Mouse (Mus musculus) intestine, postnatal 0 days (tissue): ENCODE measurements at regions not wholly inside any gene's neighbourhood (a gene's known extent, or its start where the extent isn't known, plus 50 kb on each side); places are given as distances from the start of the nearest gene placed in this dataset.

Experiments
- ATAC-seq: fragments of 200-750 bp; cut with Nextera tagmentation; 2 replicates; pipeline ENCODE4 v1.8.0; 2017; ENCODE audit warnings: mild to moderate bottlenecking, moderate TSS enrichment, moderate library complexity
- H3K27ac ChIP-seq: fragments of 300-500 bp; sonication (generic); 2 replicates; pipeline ENCODE4 v1.5.1; 2014; ENCODE audit warnings: mild to moderate bottlenecking, low read depth, low read length, moderate library complexity
- H3K27me3 ChIP-seq: fragments of 300-500 bp; sonication (generic); replicated peaks from 2 replicates; pipeline ENCODE4 v1.6.1; 2014; ENCODE audit warnings: low read length, mixed read lengths; ENCODE audit not compliant: control insufficient read depth, insufficient read depth
- H3K36me3 ChIP-seq: fragments of 300-500 bp; sonication (generic); 2 replicates; pipeline ENCODE4 v1.6.1; 2014; ENCODE audit warnings: mild to moderate bottlenecking, moderate library complexity; ENCODE audit not compliant: control insufficient read depth, insufficient read depth
- H3K4me1 ChIP-seq: fragments of 300-500 bp; sonication (generic); replicated peaks from 2 replicates; pipeline ENCODE4 v1.6.1; 2014; ENCODE audit warnings: antibody characterized with exemption, low read length, mixed read lengths; ENCODE audit not compliant: control insufficient read depth, insufficient read depth
- H3K4me2 ChIP-seq: fragments of 300-500 bp; sonication (generic); replicated peaks from 2 replicates; pipeline ENCODE4 v1.6.1; 2014; ENCODE audit warnings: low read depth, mild to moderate bottlenecking, moderate library complexity
- H3K4me3 ChIP-seq: fragments of 300-500 bp; sonication (generic); 2 replicates; pipeline ENCODE4 v1.5.1; 2014; ENCODE audit warnings: low read depth, low read length
- H3K9ac ChIP-seq: fragments of 300-500 bp; sonication (generic); 2 replicates; pipeline ENCODE4 v1.6.1; 2014; ENCODE audit warnings: mild to moderate bottlenecking, low read depth, low read length
- H3K9me3 ChIP-seq: fragments of 300-500 bp; sonication (generic); 2 replicates; pipeline ENCODE4 v1.6.1; 2016; ENCODE audit warnings: mixed run types; ENCODE audit not compliant: control insufficient read depth
- CTCF ChIP-seq: sonication (generic); IDR thresholded peaks from 2 replicates; pipeline ENCODE4 v1.5.1; 2016; ENCODE audit warnings: low read depth, mild to moderate bottlenecking, control low read depth, antibody characterized with exemption, moderate library complexity
- WGBS: fragments of 180-500 bp; shearing (Covaris S2); extraction: QIAGEN DNeasy Blood & Tissue Kit; methylation state at CpG from one replicate; pipeline ENCODE4 v1.1.7; 2014; 5-methylcytosine and 5-hydroxymethylcytosine counted together

GRCm38 (mm10) chr11:20897468-20897867 lies 66.6 kb upstream of the Lgalsl start:
- no peaks in the 10 kb centered on the region for H3K9me3 ChIP-seq
- H3K36me3 ChIP-seq = no peaks in the 10 kb centered on the region
- peaks cover 18% of the 10 kb centered on the region for H3K4me1 ChIP-seq
- ATAC-seq = no peak
- H3K9ac ChIP-seq = no peak overlapping the region
- no peak overlapping the region for H3K4me3 ChIP-seq
- WGBS = 77% methylated on average over 7 of the region's 7 CpGs
- 0 out of 2 replicates have a peak overlapping the region, but pooled peaks have one; percentile 9 for H3K4me2 ChIP-seq
- no peak for TF ChIP-seq CTCF
- H3K27ac ChIP-seq = no peak overlapping the region
- no peaks in the 10 kb centered on the region for H3K27me3 ChIP-seq

GRCm38 (mm10) chr11:20898558-20898957 lies 67.7 kb upstream of the Lgalsl start:
- Histone ChIP-seq H3K9ac (no peak overlapping the region), H3K4me3 (no peak overlapping the region), H3K4me1 (peaks cover 18% of the 10 kb centered on the region), H3K36me3 (no peaks in the 10 kb centered on the region), H3K27me3 (no peaks in the 10 kb centered on the region), H3K27ac (peak overlapping the region; percentile 55), H3K9me3 (no peaks in the 10 kb centered on the region), H3K4me2 (peak overlapping the region; percentile 0; the same call in 1 of the 2 replicates)
- 48% methylated on average over 4 of the region's 4 CpGs for WGBS
- no peak for TF ChIP-seq CTCF
- peak; percentile 74 for ATAC-seq

- WGBS = 82% methylated on average over 6 of the region's 6 CpGs
- no peak overlapping the region for H3K9ac ChIP-seq
- H3K27ac ChIP-seq = no peak overlapping the region
- no peaks in the 10 kb centered on the region for H3K36me3 ChIP-seq
- ATAC-seq = no peak
- H3K4me3 ChIP-seq = no peak overlapping the region
- H3K4me2 ChIP-seq = no peak overlapping the region
- peaks cover 18% of the 10 kb centered on the region for H3K4me1 ChIP-seq
- no peaks in the 10 kb centered on the region for H3K27me3 ChIP-seq
- H3K9me3 ChIP-seq = no peaks in the 10 kb centered on the region
- no peak for TF ChIP-seq CTCF
These were observed 68.9 kb upstream of the Lgalsl start for GRCm38 (mm10) chr11:20899766-20900165.

GRCm38 (mm10) chr11:20902001-20902400 lies 71.1 kb upstream of the Lgalsl start:
- WGBS = 51% methylated on average over 2 of the region's 2 CpGs
- Histone ChIP-seq H3K4me3 (no peak overlapping the region), H3K9ac (no peak overlapping the region), H3K27me3 (no peaks in the 10 kb centered on the region), H3K4me2 (no peak overlapping the region), H3K27ac (no peak overlapping the region), H3K36me3 (no peaks in the 10 kb centered on the region), H3K9me3 (no peaks in the 10 kb centered on the region), H3K4me1 (peaks cover 9% of the 10 kb centered on the region)
- no peak for TF ChIP-seq CTCF
- no peak for ATAC-seq

- TF ChIP-seq CTCF = no peak
- Histone ChIP-seq H3K4me1 (peaks cover 6% of the 10 kb centered on the region), H3K9ac (no peak overlapping the region), H3K27ac (no peak overlapping the region), H3K27me3 (no peaks in the 10 kb centered on the region), H3K36me3 (no peaks in the 10 kb centered on the region), H3K9me3 (no peaks in the 10 kb centered on the region), H3K4me3 (no peak overlapping the region), H3K4me2 (no peak overlapping the region)
- 77% methylated on average over 8 of the region's 8 CpGs for WGBS
- no peak for ATAC-seq
These were observed 72.1 kb upstream of the Lgalsl start for GRCm38 (mm10) chr11:20902910-20903309.

GRCm38 (mm10) chr11:20907996-20908395 lies 77.1 kb upstream of the Lgalsl start:
- no peaks in the 10 kb centered on the region for H3K36me3 ChIP-seq
- no peak overlapping the region for H3K9ac ChIP-seq
- no peak for ATAC-seq
- H3K4me1 ChIP-seq = no peaks in the 10 kb centered on the region
- WGBS = 62% methylated on average over 3 of the region's 3 CpGs
- no peak for TF ChIP-seq CTCF
- no peak overlapping the region for H3K27ac ChIP-seq
- H3K4me3 ChIP-seq = no peak overlapping the region
- no peak overlapping the region for H3K4me2 ChIP-seq
- H3K27me3 ChIP-seq = no peaks in the 10 kb centered on the region
- H3K9me3 ChIP-seq = no peaks in the 10 kb centered on the region

- Histone ChIP-seq H3K4me3 (no peak overlapping the region), H3K27ac (no peak overlapping the region), H3K27me3 (no peaks in the 10 kb centered on the region), H3K9me3 (no peaks in the 10 kb centered on the region), H3K4me1 (no peaks in the 10 kb centered on the region), H3K4me2 (no peak overlapping the region), H3K9ac (no peak overlapping the region), H3K36me3 (no peaks in the 10 kb centered on the region)
- TF ChIP-seq CTCF = no peak
- no peak for ATAC-seq
- 58% methylated on average over 4 of the region's 4 CpGs for WGBS
These were observed 77.6 kb upstream of the Lgalsl start for GRCm38 (mm10) chr11:20908471-20908870.
